Mouse (Mus musculus) forebrain, embryonic 12.5 days (tissue): ENCODE measurements around the gene Mmp9. TPM values are rescaled to one million over a fixed set of nuclear protein-coding genes. Genes with fewer than 3 reads are reported as not detected.

Experiments used
- ATAC-seq: fragments of 200-750 bp; cut with Nextera tagmentation; 2 replicates; pipeline ENCODE4 v1.8.0; 2017; ENCODE audit warnings: moderate TSS enrichment; ENCODE audit not compliant: low FRiP score
- H3K27ac ChIP-seq: fragments of 300-500 bp; sonication (generic); 2 replicates; pipeline ENCODE4 v1.5.1; 2016; ENCODE audit warnings: mild to moderate bottlenecking
- H3K27me3 ChIP-seq: fragments of 300-500 bp; sonication (generic); 2 replicates; pipeline ENCODE4 v1.6.1; 2016; ENCODE audit warnings: mild to moderate bottlenecking
- H3K36me3 ChIP-seq: fragments of 300-500 bp; sonication (generic); replicated peaks from 2 replicates; pipeline ENCODE4 v1.6.1; 2016; ENCODE audit warnings: mild to moderate bottlenecking
- H3K4me1 ChIP-seq: fragments of 300-500 bp; sonication (generic); 2 replicates; pipeline ENCODE4 v1.6.1; 2016
- H3K4me2 ChIP-seq: fragments of 300-500 bp; sonication (generic); 2 replicates; pipeline ENCODE4 v1.6.1; 2016; ENCODE audit warnings: mild to moderate bottlenecking, moderate library complexity
- H3K4me3 ChIP-seq: fragments of 300-500 bp; sonication (generic); replicated peaks from 2 replicates; pipeline ENCODE4 v1.5.1; 2016; ENCODE audit warnings: mild to moderate bottlenecking
- H3K9ac ChIP-seq: fragments of 300-500 bp; sonication (generic); 2 replicates; pipeline ENCODE4 v1.6.1; 2016; ENCODE audit warnings: mild to moderate bottlenecking
- H3K9me3 ChIP-seq: fragments of 300-500 bp; sonication (generic); 2 replicates; pipeline ENCODE4 v1.6.1; 2016
- WGBS: fragments of 180-500 bp; shearing (Covaris S2); methylation state at CpG from one replicate; pipeline ENCODE4 v1.1.7; 2016; 5-methylcytosine and 5-hydroxymethylcytosine counted together
- polyA plus RNA-seq: library from polyadenylated mRNA; unstranded; fragments of >200 nt; fragmentation: Nextera tagmentation; extraction: Ambion mirVana; gene quantifications from 2 replicates; pipeline ENCODE4 v1.2.1, GENCODE M21; 2016

Mmp9 gene
- polyA plus RNA-seq, 1 experiment from 2014 or later: 3.6 TPM

GRCm38 (mm10) chr2:164947506-164947905, 6.9 kb downstream of the Mmp9 start:
- 27% methylated on average over 4 of the region's 4 CpGs for WGBS
- Histone ChIP-seq H3K36me3 (no peaks in the 10 kb centered on the region), H3K27me3 (peaks cover 84% of the 10 kb centered on the region), H3K9me3 (no peaks in the 10 kb centered on the region), H3K9ac (no peak overlapping the region), H3K4me2 (no peak overlapping the region), H3K4me1 (peaks cover 16% of the 10 kb centered on the region), H3K27ac (no peak overlapping the region), H3K4me3 (no peak overlapping the region)
- no peak for ATAC-seq

- Histone ChIP-seq H3K27me3 (peaks cover 84% of the 10 kb centered on the region), H3K36me3 (no peaks in the 10 kb centered on the region), H3K4me1 (peaks cover 16% of the 10 kb centered on the region), H3K9me3 (no peaks in the 10 kb centered on the region), H3K27ac (no peak overlapping the region), H3K4me2 (no peak overlapping the region), H3K9ac (no peak overlapping the region; the same call in 1 of the 2 replicates), H3K4me3 (no peak overlapping the region)
- no peak for ATAC-seq
- 7% methylated on average over 7 of the region's 7 CpGs for WGBS
Observed at GRCm38 (mm10) chr2:164947930-164948329, 7.3 kb downstream of the Mmp9 start.

DNA sequence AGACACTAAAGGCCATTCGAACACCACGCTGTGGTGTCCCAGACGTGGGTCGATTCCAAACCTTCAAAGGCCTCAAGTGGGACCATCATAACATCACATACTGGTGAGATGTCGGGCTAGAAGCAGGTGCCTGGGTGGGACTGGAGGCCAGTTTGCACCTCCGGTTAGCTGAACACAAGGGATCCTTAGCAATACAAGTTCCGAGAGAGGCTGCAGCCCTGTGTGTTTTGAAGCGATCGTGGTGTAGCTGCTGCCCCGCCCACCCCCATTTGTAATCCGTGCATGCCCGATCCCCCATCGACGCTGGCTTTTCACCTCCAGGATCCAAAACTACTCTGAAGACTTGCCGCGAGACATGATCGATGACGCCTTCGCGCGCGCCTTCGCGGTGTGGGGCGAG, 8.4 kb downstream of the Mmp9 start:
- 8% methylated on average over 25 of the region's 25 CpGs for WGBS
- no peaks in the 10 kb centered on the region for H3K9me3 ChIP-seq
- H3K4me3 ChIP-seq: peak overlapping the region; percentile 24
- peaks cover 21% of the 10 kb centered on the region for H3K4me1 ChIP-seq
- ATAC-seq: no peak
- H3K27me3 ChIP-seq: peaks cover 86% of the 10 kb centered on the region
- no peak overlapping the region for H3K27ac ChIP-seq
- no peak overlapping the region for H3K9ac ChIP-seq
- H3K36me3 ChIP-seq: no peaks in the 10 kb centered on the region
- H3K4me2 ChIP-seq: peak overlapping the region; percentile 39

DNA sequence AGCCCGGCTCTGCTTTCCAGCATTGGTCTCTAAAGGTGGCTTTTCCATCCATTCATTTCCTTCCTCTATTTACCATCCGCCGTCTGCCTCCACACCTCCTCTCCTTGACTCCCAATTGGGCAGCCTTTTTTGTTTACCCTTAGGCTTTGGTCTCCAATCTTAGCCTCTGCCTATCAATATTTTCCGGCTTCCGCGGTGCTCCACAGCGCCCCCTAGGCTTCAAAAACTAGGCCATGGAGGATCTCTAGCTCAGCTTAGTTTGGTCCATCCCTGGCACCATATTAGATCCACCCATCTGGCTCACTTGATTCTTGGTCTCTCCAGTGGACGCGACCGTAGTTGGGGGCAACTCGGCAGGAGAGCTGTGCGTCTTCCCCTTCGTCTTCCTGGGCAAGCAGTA, 9.9 kb downstream of the Mmp9 start:
- no peaks in the 10 kb centered on the region for H3K36me3 ChIP-seq
- peaks cover 91% of the 10 kb centered on the region for H3K27me3 ChIP-seq
- H3K4me3 ChIP-seq: no peak overlapping the region
- WGBS: 26% methylated on average over 13 of the region's 13 CpGs
- no peak overlapping the region for H3K9ac ChIP-seq
- peaks cover 21% of the 10 kb centered on the region for H3K4me1 ChIP-seq
- no peaks in the 10 kb centered on the region for H3K9me3 ChIP-seq
- ATAC-seq: no peak
- H3K27ac ChIP-seq: no peak overlapping the region
- H3K4me2 ChIP-seq: no peak overlapping the region

DNA sequence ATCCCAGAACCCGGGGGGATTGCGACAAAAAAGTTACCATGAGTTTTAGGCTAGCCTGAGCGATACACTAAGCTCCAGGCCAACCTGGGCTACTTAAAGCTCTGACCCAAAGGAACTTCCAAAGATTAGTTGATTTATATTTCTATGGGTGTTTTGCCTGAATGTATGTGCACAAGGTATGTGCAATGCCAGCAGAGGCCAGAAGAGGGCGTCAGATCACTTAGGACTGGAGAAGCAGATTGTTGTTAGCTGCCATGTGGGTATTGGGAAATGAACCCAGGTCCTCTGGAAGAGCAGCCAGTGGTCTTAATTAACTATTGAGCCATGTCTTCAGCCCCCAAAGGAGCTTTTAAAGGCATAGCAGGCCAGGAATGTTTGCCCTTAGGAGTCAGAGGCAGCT, 11.2 kb downstream of the Mmp9 start:
- 82% methylated on average over 4 of the region's 4 CpGs for WGBS
- Histone ChIP-seq H3K27me3 (peaks cover 83% of the 10 kb centered on the region), H3K4me2 (no peak overlapping the region), H3K36me3 (no peaks in the 10 kb centered on the region), H3K4me3 (no peak overlapping the region), H3K9ac (no peak overlapping the region), H3K9me3 (no peaks in the 10 kb centered on the region), H3K27ac (no peak overlapping the region), H3K4me1 (peaks cover 21% of the 10 kb centered on the region)
- ATAC-seq: no peak

GRCm38 (mm10) chr2:164952448-164952847, 11.9 kb downstream of the Mmp9 start:
- Histone ChIP-seq H3K4me3 (no peak overlapping the region), H3K4me2 (no peak overlapping the region), H3K9ac (no peak overlapping the region), H3K36me3 (no peaks in the 10 kb centered on the region), H3K9me3 (no peaks in the 10 kb centered on the region), H3K4me1 (peaks cover 21% of the 10 kb centered on the region), H3K27me3 (peaks cover 80% of the 10 kb centered on the region), H3K27ac (no peak overlapping the region)
- no peak for ATAC-seq
- WGBS: 39% methylated on average over 13 of the region's 13 CpGs

DNA sequence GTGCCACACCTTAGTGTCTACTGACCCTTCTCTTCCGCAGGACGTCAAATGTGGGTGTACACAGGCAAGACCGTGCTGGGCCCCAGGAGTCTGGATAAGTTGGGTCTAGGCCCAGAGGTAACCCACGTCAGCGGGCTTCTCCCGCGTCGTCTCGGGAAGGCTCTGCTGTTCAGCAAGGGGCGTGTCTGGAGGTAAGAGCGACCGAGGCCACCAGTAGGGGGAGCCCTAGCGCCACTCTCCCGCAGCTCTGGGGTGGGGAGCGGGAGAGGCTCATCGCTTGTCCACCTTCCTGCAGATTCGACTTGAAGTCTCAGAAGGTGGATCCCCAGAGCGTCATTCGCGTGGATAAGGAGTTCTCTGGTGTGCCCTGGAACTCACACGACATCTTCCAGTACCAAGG, 12.6 kb downstream of the Mmp9 start:
- 1% methylated on average over 21 of the region's 21 CpGs for WGBS
- H3K27me3 ChIP-seq: peaks cover 76% of the 10 kb centered on the region
- H3K9me3 ChIP-seq: 0 out of 2 replicates have a peak, but pooled peaks cover 3% of the 10 kb centered on the region
- H3K4me2 ChIP-seq: peak overlapping the region; percentile 24; the same call in 1 of the 2 replicates
- H3K36me3 ChIP-seq: no peaks in the 10 kb centered on the region
- no peak overlapping the region for H3K4me3 ChIP-seq
- no peak overlapping the region for H3K9ac ChIP-seq
- H3K27ac ChIP-seq: no peak overlapping the region
- ATAC-seq: peak; percentile 84
- peaks cover 18% of the 10 kb centered on the region for H3K4me1 ChIP-seq

- no peak for ATAC-seq
- WGBS: 72% methylated on average over 4 of the region's 4 CpGs
- H3K27me3 ChIP-seq: peaks cover 53% of the 10 kb centered on the region
Observed at GRCm38 (mm10) chr2:164955725-164956124, 15.1 kb downstream of the Mmp9 start.

GRCm38 (mm10) chr2:164956195-164956594, 15.6 kb downstream of the Mmp9 start:
- Histone ChIP-seq H3K4me1 (peaks cover 15% of the 10 kb centered on the region), H3K27me3 (peaks cover 48% of the 10 kb centered on the region), H3K9ac (no peak overlapping the region), H3K27ac (no peak overlapping the region), H3K4me2 (no peak overlapping the region), H3K36me3 (no peaks in the 10 kb centered on the region), H3K4me3 (no peak overlapping the region), H3K9me3 (0 out of 2 replicates have a peak, but pooled peaks cover 3% of the 10 kb centered on the region)
- 79% methylated on average over 5 of the region's 5 CpGs for WGBS
- no peak for ATAC-seq

More at GRCm38 (mm10) chr2:164955725-164956124, 15.1 kb downstream of the Mmp9 start:
- no peak overlapping the region for H3K27ac ChIP-seq
- H3K4me1 ChIP-seq: peaks cover 10% of the 10 kb centered on the region
- no peak overlapping the region for H3K9ac ChIP-seq
- H3K4me3 ChIP-seq: no peak overlapping the region
- 0 out of 2 replicates have a peak, but pooled peaks cover 3% of the 10 kb centered on the region for H3K9me3 ChIP-seq
- H3K36me3 ChIP-seq: no peaks in the 10 kb centered on the region
- no peak overlapping the region for H3K4me2 ChIP-seq

DNA sequence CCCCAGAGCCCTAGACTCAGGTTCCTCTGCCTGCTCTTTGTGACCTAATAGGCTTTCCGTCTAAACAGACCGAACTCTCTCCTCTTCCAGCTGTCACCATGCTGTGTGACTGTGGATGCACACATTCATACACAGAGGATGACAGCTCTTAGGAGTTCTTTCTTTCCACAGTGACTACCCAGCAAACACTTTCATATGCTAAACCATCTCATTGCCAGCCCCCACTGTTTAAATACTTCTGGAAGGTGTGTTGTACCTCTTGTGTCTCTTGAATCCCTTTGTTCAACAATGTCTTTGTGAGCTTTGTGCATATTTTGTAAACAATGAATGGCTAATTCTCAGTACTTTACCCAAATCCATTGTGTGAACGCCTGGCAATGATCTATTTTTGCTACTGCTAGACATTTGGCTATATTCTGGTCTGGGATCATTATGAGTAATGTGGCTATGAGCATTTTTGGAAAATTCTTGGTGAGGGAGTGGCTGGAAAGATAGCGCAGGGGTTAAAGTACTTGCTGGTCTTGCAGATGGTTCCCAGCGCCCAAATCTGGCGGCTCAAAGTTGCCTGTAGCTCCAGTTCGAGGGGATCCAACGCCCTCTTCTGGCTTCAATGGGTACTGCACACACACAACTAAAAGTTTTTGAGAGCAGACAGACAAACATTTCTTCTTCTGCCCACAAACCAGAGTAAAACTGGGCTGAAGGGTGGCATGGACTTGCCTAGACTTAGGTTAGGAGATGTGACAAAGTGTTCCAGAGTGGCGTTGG, 17.2 kb downstream of the Mmp9 start:
- WGBS: 71% methylated on average over 9 of the region's 9 CpGs
- no peak for ATAC-seq
- H3K4me3 ChIP-seq: no peak overlapping the region
- H3K4me2 ChIP-seq: no peak overlapping the region
- no peak overlapping the region for H3K9ac ChIP-seq
- 0 out of 2 replicates have a peak, but pooled peaks cover 3% of the 10 kb centered on the region for H3K9me3 ChIP-seq
- H3K36me3 ChIP-seq: no peaks in the 10 kb centered on the region
- peaks cover 33% of the 10 kb centered on the region for H3K27me3 ChIP-seq
- H3K27ac ChIP-seq: no peak overlapping the region
- peaks cover 22% of the 10 kb centered on the region for H3K4me1 ChIP-seq

DNA sequence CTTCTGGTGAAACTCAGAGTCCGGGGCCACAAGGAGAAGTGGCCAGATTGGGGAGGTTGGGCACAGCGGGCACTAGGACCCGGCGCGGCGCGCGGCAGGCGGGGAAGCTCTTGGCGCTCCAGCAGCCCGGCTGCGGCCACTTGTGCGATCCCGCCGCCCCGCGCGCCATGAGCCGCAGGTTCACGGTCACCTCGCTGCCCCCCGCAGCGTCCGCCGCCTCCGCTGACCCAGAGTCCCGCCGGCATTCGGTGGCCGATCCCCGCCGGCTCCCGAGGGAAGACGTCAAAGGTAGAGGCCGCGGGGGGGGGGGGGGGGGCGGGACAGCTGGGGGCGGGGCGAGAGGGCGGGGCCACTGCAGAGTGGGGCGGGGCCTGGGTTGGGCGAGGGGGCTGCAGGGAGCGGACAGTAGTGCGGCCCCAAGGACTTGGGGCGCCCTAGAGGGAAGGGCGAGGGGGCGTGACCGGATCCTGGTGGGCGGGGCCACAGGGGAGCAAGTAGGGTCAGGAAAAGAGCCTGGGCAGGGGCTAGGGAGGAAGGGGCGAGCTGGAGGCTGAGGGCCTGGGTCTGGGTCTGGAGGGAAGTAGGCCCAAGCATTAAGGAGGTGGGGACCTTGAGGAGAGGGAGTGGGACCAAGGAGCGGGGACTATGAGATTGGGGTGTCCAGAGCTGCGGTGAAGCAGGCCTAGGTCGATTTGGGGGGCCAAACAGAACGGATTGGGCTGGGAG, 20.3 kb downstream of the Mmp9 start, which contains the start of gene Slc12a5:
Slc12a5 (plus strand) TSS at position 87 of the 726 bp plus-strand sequence.
- Histone ChIP-seq H3K27me3 (peaks cover 14% of the 10 kb centered on the region), H3K4me1 (peaks cover 42% of the 10 kb centered on the region), H3K36me3 (no peaks in the 10 kb centered on the region), H3K9me3 (0 out of 2 replicates have a peak, but pooled peaks cover 3% of the 10 kb centered on the region), H3K4me2 (peak within 1 kb of the TSS; percentile 63), H3K9ac (peak within 1 kb of the TSS; percentile 64), H3K4me3 (peak within 1 kb of the TSS; percentile 63), H3K27ac (peak within 1 kb of the TSS; percentile 46; the same call in 1 of the 2 replicates)
- WGBS: under 1% methylated on average over 33 of the region's 54 CpGs
- peak; percentile 64 for ATAC-seq

GRCm38 (mm10) chr2:164961506-164962182, 21.1 kb downstream of the Mmp9 start:
- Histone ChIP-seq H3K27ac (0 out of 2 replicates have a peak overlapping the region, but pooled peaks have one; percentile 13), H3K36me3 (no peaks in the 10 kb centered on the region), H3K27me3 (peaks cover 21% of the 10 kb centered on the region), H3K4me1 (peaks cover 42% of the 10 kb centered on the region), H3K9ac (no peak overlapping the region), H3K4me3 (peak overlapping the region; percentile 63), H3K9me3 (0 out of 2 replicates have a peak, but pooled peaks cover 3% of the 10 kb centered on the region), H3K4me2 (peak overlapping the region; percentile 63)
- no peak for ATAC-seq
- WGBS: 9% methylated on average over 17 of the region's 17 CpGs
